In the genomic region with DNA sequence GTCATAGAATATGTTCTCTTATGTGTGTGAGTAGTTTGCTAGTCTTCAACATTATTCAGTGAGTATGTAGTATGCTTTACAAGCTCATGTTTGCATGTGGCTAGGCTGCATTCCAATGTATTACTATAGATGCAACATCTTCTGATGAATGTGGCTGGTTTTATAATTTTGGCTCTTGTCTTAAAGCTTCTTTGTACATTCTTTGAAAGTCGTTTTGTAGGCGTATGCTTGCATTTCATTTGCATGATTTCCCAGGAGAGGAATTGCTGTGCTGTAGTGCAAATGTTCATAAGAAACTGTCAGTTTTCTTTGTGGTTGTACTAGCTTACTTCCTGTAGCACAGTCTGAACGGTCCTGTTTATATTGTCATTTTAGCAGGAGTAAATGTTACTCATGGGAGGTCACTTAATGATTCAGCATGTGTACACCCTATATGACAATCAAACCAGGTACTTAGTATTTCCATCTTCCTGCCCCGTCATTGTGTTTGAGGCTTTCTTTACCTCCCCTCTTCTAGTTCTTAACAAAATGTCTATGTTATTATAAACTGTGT, we compare ENCODE assay signal across 23 mouse cellular contexts. TPM values are rescaled to one million over a fixed set of nuclear protein-coding genes. Genes with fewer than 3 reads are reported as not detected.
DNase-seq lines count a peak whose midpoint lies in the region; ATAC-seq lines count a peak whose summit lies in the region.
"Had no signal": no experiment of that assay in that cellular context is flagged by ENCODE, and none has a peak within 500 bp of the region (broad histone marks: within the 10 kb centered on the region; RNA-seq: fewer than 3 reads in every experiment).

No protein-coding gene starts in this region.

- no peak for DNase-seq in frontal cortex, postnatal 10 days (ENCODE audit: low spot score in 2 of 2)
- DNase-seq in left cerebral cortex, adult 9 months (ENCODE audit: low spot score in 2 of 2): peak; percentile 10 to 16
- no peak for DNase-seq in left cerebral cortex, postnatal 36 days (ENCODE audit: low spot score in 2 of 2)
- DNase-seq in right cerebral cortex, adult 18-20 months: peak; percentile 11
- no peak for DNase-seq in right cerebral cortex, postnatal 10 days (ENCODE audit: low spot score in 2 of 2)
- DNase-seq in telencephalon, adult 2 months (ENCODE audit: low read depth, low spot score): peak; percentile 55
- no peak for DNase-seq in kidney, adult 9 months
- DNase-seq: adrenal gland, postnatal 25 days; cerebellum, adult 18-20 months; cerebellum, postnatal 10 days; heart, adult 2 months; heart, postnatal 10 days; kidney, adult 18-20 months; liver, postnatal 0 days; lung, postnatal 36 days; right cerebral cortex, postnatal 14 days; thymus, adult 18-20 months; thymus, postnatal 36 days had no signal

- intact Hi-C loops in left cerebral cortex, postnatal 36 days (cut with DNase I): loop anchor here (5.0 kb wide), 1 partner anchor 35 kb away; no protein-coding TSS in a partner anchor

- peak; percentile 100 for ATAC-seq in frontal cortex, adult (ENCODE audit: low TSS enrichment)
- ATAC-seq: forebrain, embryonic 13.5 days; hindbrain, embryonic 16.5 days; liver, embryonic 12.5 days; liver, postnatal 0 days; midbrain, embryonic 15.5 days had no signal

RNA-seq across cellular contexts. Expression of gene 9330182L06Rik, which starts 38.4 kb away (rescaled TPM):
- 10 to 100 TPM; 31.7 to 33.0 TPM for total RNA-seq in left cerebral cortex, postnatal 36 days (2021)

Comparison
In these comparisons a context has a peak if more than half of its experiments do, and no peak if none do; other contexts are left out.
1. DNase-seq: peak in left cerebral cortex, adult 9 months (2 of 2), right cerebral cortex, adult 18-20 months (single experiment) and telencephalon, adult 2 months (single experiment); none in frontal cortex, postnatal 10 days (0 of 2), left cerebral cortex, postnatal 36 days (0 of 2), right cerebral cortex, postnatal 10 days (0 of 2) and kidney, adult 9 months (single experiment).